Mouse (Mus musculus): ENCODE measurements around the gene Zfp385b. TPM values are rescaled to one million over a fixed set of nuclear protein-coding genes. Genes with fewer than 3 reads are reported as not detected.
A peak's percentile ranks its signal among the peaks of the same experiment; 100 is the strongest.

The Zfp385b gene
- polyA plus RNA-seq, 1 experiment from 2014 or later, result 2.8 TPM

DNA sequence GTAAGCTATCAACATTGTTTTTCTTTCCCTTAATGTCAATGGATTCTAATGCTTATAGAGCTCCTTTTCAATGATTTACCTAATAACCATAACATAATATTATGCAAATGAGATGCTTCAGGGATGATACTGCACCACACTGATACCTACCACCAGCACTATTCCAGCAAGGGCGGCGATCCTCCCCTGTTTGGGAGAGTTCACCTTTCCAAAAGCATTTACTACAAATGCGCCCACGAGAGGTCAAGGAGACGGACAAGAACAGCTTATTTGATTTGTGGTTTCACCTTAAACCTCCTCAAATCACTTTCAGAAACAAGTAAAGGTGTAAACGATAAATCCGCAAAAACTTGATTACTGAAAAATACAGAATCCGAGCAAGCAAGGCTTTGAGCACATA, 4.5 kb downstream of the Zfp385b start:
- Histone ChIP-seq H3K27me3 (peaks cover 43% of the 10 kb centered on the region), H3K9ac (replicated peaks) (no peak overlapping the region), H3K4me1 (peaks cover 14% of the 10 kb centered on the region), H3K4me2 (replicated peaks) (no peak overlapping the region), H3K4me3 (no peak overlapping the region), H3K27ac (replicated peaks) (no peak overlapping the region), H3K36me3 (no peaks in the 10 kb centered on the region), H3K9me3 (no peaks in the 10 kb centered on the region)
- 89% methylated on average over 8 of the region's 8 CpGs for WGBS
- ATAC-seq (ENCODE audit: low FRiP score, low read depth), result no peak

- 77% methylated on average over 3 of the region's 3 CpGs for WGBS
Measured at GRCm38 (mm10) chr2:77813029-77813428, 6.4 kb downstream of the Zfp385b start.

GRCm38 (mm10) chr2:77810748-77811147, 8.7 kb downstream of the Zfp385b start:
- Histone ChIP-seq H3K4me2 (replicated peaks) (no peak overlapping the region), H3K27me3 (peaks cover 14% of the 10 kb centered on the region), H3K36me3 (no peaks in the 10 kb centered on the region), H3K4me1 (no peaks in the 10 kb centered on the region), H3K9me3 (no peaks in the 10 kb centered on the region), H3K9ac (replicated peaks) (no peak overlapping the region), H3K4me3 (no peak overlapping the region), H3K27ac (replicated peaks) (no peak overlapping the region)
- ATAC-seq (ENCODE audit: low FRiP score, low read depth), result no peak
- WGBS, result 91% methylated on average over 5 of the region's 5 CpGs

More at GRCm38 (mm10) chr2:77813029-77813428, 6.4 kb downstream of the Zfp385b start:
- peaks cover 14% of the 10 kb centered on the region for H3K4me1 ChIP-seq
- no peak overlapping the region for H3K9ac ChIP-seq (replicated peaks)
- H3K4me3 ChIP-seq, result no peak overlapping the region
- H3K27ac ChIP-seq (replicated peaks), result no peak overlapping the region
- peaks cover 35% of the 10 kb centered on the region for H3K27me3 ChIP-seq
- no peaks in the 10 kb centered on the region for H3K9me3 ChIP-seq
- no peak overlapping the region for H3K4me2 ChIP-seq (replicated peaks)
- H3K36me3 ChIP-seq, result no peaks in the 10 kb centered on the region
- ATAC-seq (ENCODE audit: low FRiP score, low read depth), result no peak

- WGBS, result 85% methylated on average over 7 of the region's 7 CpGs
- Histone ChIP-seq H3K27ac (replicated peaks) (no peak overlapping the region), H3K9ac (replicated peaks) (no peak overlapping the region), H3K4me3 (no peak overlapping the region), H3K27me3 (no peaks in the 10 kb centered on the region), H3K9me3 (no peaks in the 10 kb centered on the region), H3K36me3 (no peaks in the 10 kb centered on the region), H3K4me1 (no peaks in the 10 kb centered on the region), H3K4me2 (replicated peaks) (no peak overlapping the region)
- no peak for ATAC-seq (ENCODE audit: low FRiP score, low read depth)
Measured at GRCm38 (mm10) chr2:77804781-77805180, 14.7 kb downstream of the Zfp385b start.

DNA sequence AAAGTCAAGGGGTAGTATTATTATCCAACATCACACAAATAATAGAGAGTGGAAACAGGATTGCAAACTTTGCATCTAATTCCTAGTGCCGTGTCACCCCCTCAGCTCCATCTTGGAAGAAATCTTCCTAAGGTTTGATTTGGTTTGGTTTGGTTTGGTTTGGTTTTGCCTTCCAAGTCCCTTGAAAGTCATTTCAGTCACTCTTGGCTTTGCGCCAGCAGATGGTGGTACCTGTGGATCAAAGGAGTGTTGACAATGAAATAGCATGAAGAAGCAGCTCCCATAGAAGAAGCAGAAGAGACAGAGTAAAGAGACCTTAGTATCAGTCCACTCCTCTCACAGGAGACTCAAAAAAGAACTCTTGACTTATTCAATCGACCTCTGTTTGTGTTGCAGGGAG, 17.1 kb downstream of the Zfp385b start:
- Histone ChIP-seq H3K4me2 (replicated peaks) (no peak overlapping the region), H3K9me3 (no peaks in the 10 kb centered on the region), H3K36me3 (no peaks in the 10 kb centered on the region), H3K27ac (replicated peaks) (no peak overlapping the region), H3K27me3 (no peaks in the 10 kb centered on the region), H3K9ac (replicated peaks) (no peak overlapping the region), H3K4me1 (no peaks in the 10 kb centered on the region), H3K4me3 (no peak overlapping the region)
- WGBS, result 84% methylated on average over 3 of the region's 3 CpGs
- no peak for ATAC-seq (ENCODE audit: low FRiP score, low read depth)

- Histone ChIP-seq H3K4me1 (no peaks in the 10 kb centered on the region), H3K27me3 (no peaks in the 10 kb centered on the region), H3K27ac (replicated peaks) (no peak overlapping the region), H3K9me3 (no peaks in the 10 kb centered on the region), H3K9ac (replicated peaks) (no peak overlapping the region), H3K4me3 (no peak overlapping the region), H3K4me2 (replicated peaks) (no peak overlapping the region), H3K36me3 (no peaks in the 10 kb centered on the region)
- ATAC-seq (ENCODE audit: low FRiP score, low read depth), result no peak
- WGBS, result 86% methylated on average over 4 of the region's 4 CpGs
Measured at GRCm38 (mm10) chr2:77801430-77801829, 18.0 kb downstream of the Zfp385b start.

DNA sequence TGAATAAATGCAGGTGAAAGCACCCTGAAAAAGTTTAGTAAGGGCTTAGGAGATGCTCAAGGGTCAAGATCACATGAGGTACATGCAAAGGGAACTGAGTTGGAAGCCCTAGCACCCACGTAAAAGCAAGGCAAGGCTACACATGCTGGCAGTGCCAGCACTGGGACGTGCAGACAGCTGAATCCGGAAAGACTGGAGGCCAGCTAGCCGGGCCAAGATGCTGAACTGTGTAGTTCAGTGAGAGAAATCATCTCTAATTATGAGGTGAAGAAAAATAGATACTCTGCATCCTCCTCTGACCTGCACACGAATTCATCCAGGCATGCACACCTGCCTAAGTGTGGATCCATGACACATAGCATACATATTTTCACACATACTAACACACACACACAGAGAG, 18.4 kb downstream of the Zfp385b start:
- no peaks in the 10 kb centered on the region for H3K36me3 ChIP-seq
- no peak for ATAC-seq (ENCODE audit: low FRiP score, low read depth)
- no peak overlapping the region for H3K4me3 ChIP-seq
- no peak overlapping the region for H3K9ac ChIP-seq (replicated peaks)
- WGBS, result 87% methylated on average over 5 of the region's 5 CpGs
- H3K27me3 ChIP-seq, result no peaks in the 10 kb centered on the region
- no peak overlapping the region for H3K27ac ChIP-seq (replicated peaks)
- no peak overlapping the region for H3K4me2 ChIP-seq (replicated peaks)
- no peaks in the 10 kb centered on the region for H3K4me1 ChIP-seq
- H3K9me3 ChIP-seq, result no peaks in the 10 kb centered on the region

GRCm38 (mm10) chr2:77797233-77797632, 22.2 kb downstream of the Zfp385b start:
- ATAC-seq (ENCODE audit: low FRiP score, low read depth), result no peak
- no peaks in the 10 kb centered on the region for H3K27me3 ChIP-seq
- WGBS, result 82% methylated on average over 5 of the region's 5 CpGs
- H3K4me3 ChIP-seq, result no peak overlapping the region
- H3K9me3 ChIP-seq, result no peaks in the 10 kb centered on the region
- no peak overlapping the region for H3K4me2 ChIP-seq (replicated peaks)
- H3K4me1 ChIP-seq, result no peaks in the 10 kb centered on the region
- no peak overlapping the region for H3K27ac ChIP-seq (replicated peaks)
- no peaks in the 10 kb centered on the region for H3K36me3 ChIP-seq
- no peak overlapping the region for H3K9ac ChIP-seq (replicated peaks)

GRCm38 (mm10) chr2:77795859-77796552, 23.4 kb downstream of the Zfp385b start:
- H3K36me3 ChIP-seq, result no peaks in the 10 kb centered on the region
- no peak for ATAC-seq (ENCODE audit: low FRiP score, low read depth)
- H3K4me1 ChIP-seq, result no peaks in the 10 kb centered on the region
- 71% methylated on average over 8 of the region's 8 CpGs for WGBS
- no peaks in the 10 kb centered on the region for H3K9me3 ChIP-seq
- H3K4me3 ChIP-seq, result no peak overlapping the region
- H3K27me3 ChIP-seq, result no peaks in the 10 kb centered on the region
- no peak overlapping the region for H3K27ac ChIP-seq (replicated peaks)
- H3K9ac ChIP-seq (replicated peaks), result no peak overlapping the region
- H3K4me2 ChIP-seq (replicated peaks), result no peak overlapping the region

- Histone ChIP-seq H3K4me2 (replicated peaks) (no peak overlapping the region), H3K4me1 (no peaks in the 10 kb centered on the region), H3K36me3 (no peaks in the 10 kb centered on the region), H3K9ac (replicated peaks) (no peak overlapping the region), H3K4me3 (no peak overlapping the region), H3K9me3 (no peaks in the 10 kb centered on the region), H3K27me3 (no peaks in the 10 kb centered on the region), H3K27ac (replicated peaks) (no peak overlapping the region)
- WGBS, result 78% methylated on average over 4 of the region's 4 CpGs
- no peak for ATAC-seq (ENCODE audit: low FRiP score, low read depth)
Measured at GRCm38 (mm10) chr2:77790846-77791245, 28.6 kb downstream of the Zfp385b start.

DNA sequence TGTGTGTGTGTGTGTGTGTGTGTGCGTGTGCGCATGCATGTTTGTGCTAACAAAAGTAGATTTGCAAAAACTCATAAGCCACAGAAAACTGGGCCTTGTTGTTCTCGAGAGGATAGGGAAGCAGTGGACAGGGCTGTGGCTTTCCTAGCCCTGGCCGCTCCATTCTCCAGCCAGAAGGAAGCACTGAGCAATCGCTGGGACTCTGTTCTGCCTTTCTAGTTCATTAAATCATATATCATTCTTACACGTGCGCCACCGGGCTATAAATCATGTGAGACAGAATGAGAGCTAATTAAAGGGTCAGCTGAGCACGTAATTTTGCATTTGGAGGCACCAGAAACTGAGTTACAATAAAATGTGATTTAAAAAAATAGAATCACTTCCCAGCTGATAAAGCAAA, 29.1 kb downstream of the Zfp385b start:
- H3K27ac ChIP-seq (replicated peaks), result no peak overlapping the region
- no peaks in the 10 kb centered on the region for H3K27me3 ChIP-seq
- H3K4me2 ChIP-seq (replicated peaks), result no peak overlapping the region
- no peaks in the 10 kb centered on the region for H3K9me3 ChIP-seq
- H3K4me1 ChIP-seq, result no peaks in the 10 kb centered on the region
- no peaks in the 10 kb centered on the region for H3K36me3 ChIP-seq
- H3K9ac ChIP-seq (replicated peaks), result no peak overlapping the region
- WGBS, result 88% methylated on average over 9 of the region's 9 CpGs
- H3K4me3 ChIP-seq, result no peak overlapping the region
- no peak for ATAC-seq (ENCODE audit: low FRiP score, low read depth)

DNA sequence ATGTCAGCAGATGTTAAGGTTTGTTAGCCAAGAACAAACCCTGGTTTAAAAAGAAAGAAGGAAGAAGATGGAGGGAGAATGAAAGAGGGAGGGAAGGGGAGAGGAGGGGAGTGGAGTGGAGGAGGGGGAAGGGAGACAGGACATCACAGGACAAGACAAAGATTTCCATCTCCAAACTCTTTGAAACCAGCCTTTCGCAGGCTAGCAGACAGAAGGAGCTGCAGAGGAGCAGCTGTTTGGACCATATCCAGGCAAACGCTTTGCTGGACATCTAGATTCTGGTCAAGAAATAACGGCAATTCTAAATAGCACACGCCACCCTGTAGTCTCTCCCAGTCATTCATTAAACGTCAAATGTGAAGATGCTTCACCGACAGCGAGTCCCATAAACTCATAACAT, 38.0 kb downstream of the Zfp385b start:
- 89% methylated on average over 7 of the region's 7 CpGs for WGBS
- H3K9me3 ChIP-seq, result no peaks in the 10 kb centered on the region
- ATAC-seq (ENCODE audit: low FRiP score, low read depth), result no peak

GRCm38 (mm10) chr2:77777781-77778180, 41.7 kb downstream of the Zfp385b start:
- peak; percentile 57; the same call in 1 of the 2 replicates for ATAC-seq (ENCODE audit: low FRiP score, low read depth)
- Histone ChIP-seq H3K27ac (replicated peaks) (no peak overlapping the region; the same call in 1 of the 2 replicates), H3K9me3 (no peaks in the 10 kb centered on the region), H3K4me1 (peaks cover 19% of the 10 kb centered on the region), H3K4me3 (no peak overlapping the region), H3K36me3 (no peaks in the 10 kb centered on the region), H3K4me2 (replicated peaks) (peak overlapping the region; percentile 29), H3K27me3 (no peaks in the 10 kb centered on the region), H3K9ac (replicated peaks) (no peak overlapping the region)
- 9% methylated on average over 6 of the region's 6 CpGs for WGBS

More for the DNA sequence above, 38.0 kb downstream of the Zfp385b start:
- Histone ChIP-seq H3K27ac (replicated peaks) (no peak overlapping the region), H3K4me1 (peaks cover 12% of the 10 kb centered on the region), H3K27me3 (no peaks in the 10 kb centered on the region), H3K4me3 (no peak overlapping the region), H3K9ac (replicated peaks) (no peak overlapping the region), H3K36me3 (no peaks in the 10 kb centered on the region), H3K4me2 (replicated peaks) (no peak overlapping the region)

Data from midbrain, embryonic 12.5 days (tissue).